Mouse (Mus musculus) ES-Bruce4 (cell line): Measurements from ENCODE around the gene Ttc33. TPM values are rescaled to one million over a fixed set of nuclear protein-coding genes. Genes with fewer than 3 reads are reported as not detected.

ENCODE experiments used
- H3K27ac ChIP-seq: 2 replicates; pipeline ENCODE4 v1.5.1; 2012; ENCODE audit warnings: low read length, inconsistent platforms; ENCODE audit not compliant: insufficient read depth
- H3K27me3 ChIP-seq: 2 replicates; pipeline ENCODE4 v1.6.1; 2012; ENCODE audit warnings: mild to moderate bottlenecking, low read length, inconsistent platforms; ENCODE audit not compliant: control insufficient read depth, poor library complexity, insufficient read depth, severe bottlenecking
- H3K36me3 ChIP-seq: 2 replicates; pipeline ENCODE4 v1.6.1; 2012; ENCODE audit warnings: inconsistent platforms, mild to moderate bottlenecking, low read length, moderate library complexity; ENCODE audit not compliant: control insufficient read depth, poor library complexity, insufficient read depth, severe bottlenecking
- H3K4me1 ChIP-seq: one replicate; pipeline ENCODE4 v1.8.1; 2011; ENCODE audit warnings: low read length; ENCODE audit not compliant: control insufficient read depth, insufficient read depth
- H3K4me3 ChIP-seq: 2 replicates; pipeline ENCODE4 v1.5.1; 2011; ENCODE audit warnings: low read depth, mild to moderate bottlenecking, low read length
- H3K9ac ChIP-seq: 2 replicates; pipeline ENCODE4 v1.6.1; 2012; ENCODE audit warnings: low read depth, mild to moderate bottlenecking, inconsistent platforms; ENCODE audit not compliant: poor library complexity, severe bottlenecking
- H3K9me3 ChIP-seq: replicated peaks from 2 replicates; pipeline ENCODE4 v1.6.1; 2012; ENCODE audit warnings: mild to moderate bottlenecking, low read length, inconsistent platforms; ENCODE audit not compliant: control insufficient read depth, poor library complexity, insufficient read depth, severe bottlenecking
- CTCF ChIP-seq: IDR thresholded peaks from one replicate; pipeline ENCODE4 v1.8.1; 2011; ENCODE audit warnings: low read depth, low read length
- EP300 ChIP-seq: IDR thresholded peaks from 2 replicates; pipeline ENCODE4 v1.6.1; 2011; ENCODE audit warnings: low read depth, low read length; ENCODE audit not compliant: insufficient read depth
- POLR2A ChIP-seq: IDR thresholded peaks from one replicate; pipeline ENCODE4 v1.8.1; 2011; ENCODE audit warnings: low read length; ENCODE audit not compliant: insufficient read depth
- polyA plus RNA-seq: library from polyadenylated mRNA; stranded (reverse); fragments of >200 nt; gene quantifications from 2 replicates; pipeline ENCODE4 v1.2.4, GENCODE M21; 2011; ENCODE audit warnings: low read depth; ENCODE audit not compliant: missing spikeins, insufficient read depth, insufficient read length

Gene Ttc33
- polyA plus RNA-seq, 1 experiment, result 29.6 TPM

GRCm38 (mm10) chr15:5193833-5194232 lies 8.5 kb downstream of the Ttc33 start:
- H3K27ac ChIP-seq, result no peak overlapping the region
- no peak overlapping the region for H3K9ac ChIP-seq
- H3K4me1 ChIP-seq, result no peaks in the 10 kb centered on the region
- no peaks in the 10 kb centered on the region for H3K9me3 ChIP-seq
- no peaks in the 10 kb centered on the region for H3K27me3 ChIP-seq
- TF ChIP-seq EP300 (no peak), CTCF (no peak), POLR2A (no peak)
- H3K36me3 ChIP-seq, result peaks cover 11% of the 10 kb centered on the region
- no peak overlapping the region for H3K4me3 ChIP-seq

GRCm38 (mm10) chr15:5194446-5194845 lies 9.1 kb downstream of the Ttc33 start:
- TF ChIP-seq POLR2A, result no peak
- TF ChIP-seq EP300, result no peak
- no peak for TF ChIP-seq CTCF
- Histone ChIP-seq H3K4me1 (no peaks in the 10 kb centered on the region), H3K9ac (no peak overlapping the region), H3K36me3 (peaks cover 11% of the 10 kb centered on the region), H3K27ac (no peak overlapping the region), H3K9me3 (no peaks in the 10 kb centered on the region), H3K4me3 (no peak overlapping the region), H3K27me3 (no peaks in the 10 kb centered on the region)

GRCm38 (mm10) chr15:5194931-5195330 lies 9.6 kb downstream of the Ttc33 start:
- H3K9me3 ChIP-seq, result no peaks in the 10 kb centered on the region
- no peak overlapping the region for H3K4me3 ChIP-seq
- no peaks in the 10 kb centered on the region for H3K4me1 ChIP-seq
- no peak overlapping the region for H3K27ac ChIP-seq
- H3K9ac ChIP-seq, result no peak overlapping the region
- H3K27me3 ChIP-seq, result no peaks in the 10 kb centered on the region
- H3K36me3 ChIP-seq, result peaks cover 11% of the 10 kb centered on the region
- TF ChIP-seq CTCF, result no peak
- TF ChIP-seq POLR2A, result no peak
- TF ChIP-seq EP300, result no peak

- H3K9ac ChIP-seq, result no peak overlapping the region
- TF ChIP-seq EP300 (no peak), CTCF (no peak), POLR2A (no peak)
- no peaks in the 10 kb centered on the region for H3K4me1 ChIP-seq
- H3K27me3 ChIP-seq, result no peaks in the 10 kb centered on the region
- no peak overlapping the region for H3K4me3 ChIP-seq
- H3K27ac ChIP-seq, result no peak overlapping the region
- H3K36me3 ChIP-seq, result peaks cover 8% of the 10 kb centered on the region
- no peaks in the 10 kb centered on the region for H3K9me3 ChIP-seq
Observed at GRCm38 (mm10) chr15:5195987-5196514, 10.7 kb downstream of the Ttc33 start.

- Histone ChIP-seq H3K4me1 (no peaks in the 10 kb centered on the region), H3K9me3 (no peaks in the 10 kb centered on the region), H3K9ac (no peak overlapping the region), H3K36me3 (peaks cover 7% of the 10 kb centered on the region), H3K4me3 (no peak overlapping the region), H3K27me3 (no peaks in the 10 kb centered on the region), H3K27ac (no peak overlapping the region)
- TF ChIP-seq CTCF (no peak), EP300 (no peak), POLR2A (no peak)
Observed at GRCm38 (mm10) chr15:5196691-5197090, 11.4 kb downstream of the Ttc33 start.

GRCm38 (mm10) chr15:5205222-5205621 lies 19.9 kb downstream of the Ttc33 start:
- no peak overlapping the region for H3K9ac ChIP-seq
- H3K36me3 ChIP-seq, result no peaks in the 10 kb centered on the region; the same call in 1 of the 2 replicates
- H3K9me3 ChIP-seq, result no peaks in the 10 kb centered on the region
- H3K4me3 ChIP-seq, result no peak overlapping the region
- H3K27me3 ChIP-seq, result no peaks in the 10 kb centered on the region
- TF ChIP-seq EP300 (no peak), CTCF (no peak), POLR2A (no peak)
- H3K27ac ChIP-seq, result no peak overlapping the region
- H3K4me1 ChIP-seq, result no peaks in the 10 kb centered on the region
